Comparison of ENCODE assay signal across 18 mouse cellular contexts in the genomic region with DNA sequence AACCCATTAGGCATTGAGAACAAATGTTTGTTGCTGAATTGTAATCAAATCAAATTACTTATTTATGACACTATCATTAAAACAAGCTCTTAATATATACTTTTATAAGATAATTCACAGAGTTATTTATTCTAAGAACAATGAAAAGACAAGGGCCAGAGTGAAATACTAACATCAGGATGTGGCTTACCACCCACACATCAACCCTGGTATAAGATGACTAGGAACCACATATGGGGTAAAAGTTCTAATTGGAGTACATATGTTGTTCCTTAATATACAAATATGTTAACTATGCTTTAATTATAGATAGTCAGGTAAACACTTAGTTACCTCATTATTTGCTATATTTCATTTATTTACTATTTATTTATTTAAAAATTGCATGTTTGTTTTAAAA.
DNase-seq lines count a peak whose midpoint lies in the region; ATAC-seq lines count a peak whose summit lies in the region.
"Had no signal": no experiment of that assay in that cellular context is flagged by ENCODE, and none has a peak within 500 bp of the region (broad histone marks: within the 10 kb centered on the region; RNA-seq: fewer than 3 reads in every experiment).

No protein-coding gene starts in this region.

- peak; percentile 27 for DNase-seq in CD4-positive, CD25-positive, alpha-beta regulatory T cell, adult 2 months (ENCODE audit: low read depth, low spot score)
- peak; percentile 26 for DNase-seq in induced T-regulatory cell, adult 2 months (ENCODE audit: low read depth)
- no peak for DNase-seq in ovary, postnatal 10 days (ENCODE audit: low spot score)
- DNase-seq in lung, adult 18-20 months, result no peak
- no peak for DNase-seq in cerebellum, adult 11-12 months
- DNase-seq: adrenal gland, adult 2 months; adrenal gland, postnatal 10 days; adrenal gland, postnatal 25 days; cerebellum, adult 11 months; cerebellum, adult 2 months; cerebellum, adult 9-10 months; cerebellum, postnatal 10 days; cerebellum, postnatal 25 days; forebrain, postnatal 0 days had no signal

- ATAC-seq in CD4-positive, CD25-positive, alpha-beta regulatory T cell, adult 4 months, result peak; percentile 62
- ATAC-seq: forebrain, embryonic 13.5 days; forebrain, embryonic 15.5 days; forebrain, postnatal 0 days; Patski had no signal

Comparison
In these comparisons a context has a peak if more than half of its experiments do, and no peak if none do; other contexts are left out.
1. DNase-seq: peak in CD4-positive, CD25-positive, alpha-beta regulatory T cell, adult 2 months (single experiment) and induced T-regulatory cell, adult 2 months (single experiment); none in ovary, postnatal 10 days (single experiment), lung, adult 18-20 months (0 of 2) and cerebellum, adult 11-12 months (single experiment).